Mouse (Mus musculus) midbrain, embryonic 16.5 days (tissue): ENCODE measurements around the gene Kcp. TPM values are rescaled to one million over a fixed set of nuclear protein-coding genes. Genes with fewer than 3 reads are reported as not detected.

ENCODE experiments used
- ATAC-seq: fragments of 200-750 bp; cut with Nextera tagmentation; 2 replicates; pipeline ENCODE4 v1.8.0; 2017; ENCODE audit warnings: moderate TSS enrichment
- H3K27ac ChIP-seq: fragments of 300-500 bp; sonication (generic); 2 replicates; pipeline ENCODE4 v1.5.1; 2014; ENCODE audit warnings: mild to moderate bottlenecking, low read length, mixed read lengths
- H3K27me3 ChIP-seq: fragments of 300-500 bp; sonication (generic); 2 replicates; pipeline ENCODE4 v1.6.1; 2014; ENCODE audit warnings: low read depth, low read length, mixed read lengths; ENCODE audit not compliant: control insufficient read depth, insufficient read depth
- H3K36me3 ChIP-seq: fragments of 300-500 bp; sonication (generic); 2 replicates; pipeline ENCODE4 v1.6.1; 2014; ENCODE audit warnings: mild to moderate bottlenecking, low read length, moderate library complexity, mixed read lengths; ENCODE audit not compliant: control insufficient read depth, insufficient read depth
- H3K4me1 ChIP-seq: fragments of 300-500 bp; sonication (generic); 2 replicates; pipeline ENCODE4 v1.6.1; 2014; ENCODE audit warnings: mild to moderate bottlenecking, low read length, mixed read lengths; ENCODE audit not compliant: control insufficient read depth, insufficient read depth
- H3K4me2 ChIP-seq: fragments of 300-500 bp; sonication (generic); 2 replicates; pipeline ENCODE4 v1.6.1; 2014; ENCODE audit warnings: mild to moderate bottlenecking, low read length, mixed read lengths
- H3K4me3 ChIP-seq: fragments of 300-500 bp; sonication (generic); 2 replicates; pipeline ENCODE4 v1.5.1; 2014; ENCODE audit warnings: low read depth, mild to moderate bottlenecking, low read length, moderate library complexity, mixed read lengths
- H3K9ac ChIP-seq: fragments of 300-500 bp; sonication (generic); 2 replicates; pipeline ENCODE4 v1.6.1; 2014; ENCODE audit warnings: low read depth, low read length, mixed read lengths
- H3K9me3 ChIP-seq: fragments of 300-500 bp; sonication (generic); replicated peaks from 2 replicates; pipeline ENCODE4 v1.6.1; 2014; ENCODE audit warnings: mild to moderate bottlenecking, low read length, mixed read lengths; ENCODE audit not compliant: control insufficient read depth, poor library complexity, severe bottlenecking
- WGBS: fragments of 180-500 bp; shearing (Covaris S2); extraction: QIAGEN DNeasy Blood & Tissue Kit; methylation state at CpG from one replicate; pipeline ENCODE4 v1.1.7; 2014; 5-methylcytosine and 5-hydroxymethylcytosine counted together
- polyA plus RNA-seq: library from polyadenylated mRNA; unstranded; fragments of >200 nt; fragmentation: Nextera tagmentation; extraction: Ambion mirVana; gene quantifications from 2 replicates; pipeline ENCODE4 v1.2.1, GENCODE M21; 2015

The Kcp gene
- polyA plus RNA-seq, 1 experiment from 2014 or later = 16.7 TPM

GRCm38 (mm10) chr6:29426331-29426730, 81.4 kb downstream of the Kcp start:
- H3K27ac ChIP-seq = no peak overlapping the region
- no peaks in the 10 kb centered on the region for H3K36me3 ChIP-seq
- no peaks in the 10 kb centered on the region for H3K27me3 ChIP-seq
- H3K9ac ChIP-seq = no peak overlapping the region
- H3K4me1 ChIP-seq = no peaks in the 10 kb centered on the region
- H3K4me3 ChIP-seq = no peak overlapping the region
- no peak overlapping the region for H3K4me2 ChIP-seq
- ATAC-seq = no peak
- no peaks in the 10 kb centered on the region for H3K9me3 ChIP-seq
- 79% methylated on average over 6 of the region's 6 CpGs for WGBS

- Histone ChIP-seq H3K4me1 (no peaks in the 10 kb centered on the region), H3K36me3 (no peaks in the 10 kb centered on the region), H3K27ac (no peak overlapping the region), H3K9me3 (no peaks in the 10 kb centered on the region), H3K4me2 (no peak overlapping the region), H3K27me3 (no peaks in the 10 kb centered on the region), H3K9ac (no peak overlapping the region), H3K4me3 (no peak overlapping the region)
- WGBS = 78% methylated on average over 8 of the region's 8 CpGs
- ATAC-seq = no peak
These were observed 82.6 kb downstream of the Kcp start for GRCm38 (mm10) chr6:29425118-29425517.

Other genes starting within 250 kb of the Kcp start
- 34.8 and 36.4 TPM in 2 replicates for gene Hilpda, start 235.5 kb downstream of the Kcp start, polyA plus RNA-seq
- 0.60 and 0.80 TPM in 2 replicates for gene Fam71f2, start 228.4 kb downstream of the Kcp start, polyA plus RNA-seq
- gene Fam71f1, start 188.8 kb downstream of the Kcp start, polyA plus RNA-seq = not detected in 2 replicates
- 160 and 163 TPM in 2 replicates for gene Calu, start 159.9 kb downstream of the Kcp start, polyA plus RNA-seq
- 0.23 and 0.34 TPM in 2 replicates for gene Opn1sw, start 119.5 kb downstream of the Kcp start, polyA plus RNA-seq
- gene Ccdc136, start 111.6 kb downstream of the Kcp start, polyA plus RNA-seq = 38.6 and 46.5 TPM in 2 replicates
- 2.0 and 2.2 TPM in 2 replicates for gene Flnc, start 74.7 kb downstream of the Kcp start, polyA plus RNA-seq
- 311 and 340 TPM in 2 replicates for gene Atp6v1f, start 40.2 kb downstream of the Kcp start, polyA plus RNA-seq
- 0.41 and 0.45 TPM in 2 replicates for gene Atp6v1fnb, start 36.5 kb downstream of the Kcp start, polyA plus RNA-seq
- gene Irf5, start 18.7 kb upstream of the Kcp start, polyA plus RNA-seq = 1.5 and 1.7 TPM in 2 replicates
- gene Tnpo3, start 101.9 kb upstream of the Kcp start, polyA plus RNA-seq = 92.5 and 97.6 TPM in 2 replicates
- gene Tspan33, start 186.3 kb upstream of the Kcp start, polyA plus RNA-seq = 10.1 and 10.3 TPM in 2 replicates
- 8.8 TPM in 2 replicates for gene Smo, start 227.6 kb upstream of the Kcp start, polyA plus RNA-seq